In genomic region chr7:113909161-113909825, GRCm38 (mm10) we compare ENCODE assay signal across 9 mouse cellular contexts.
DNase-seq lines count a peak whose midpoint lies in the region; ATAC-seq lines count a peak whose summit lies in the region.
"Had no signal": no experiment of that assay in that cellular context is flagged by ENCODE, and none has a peak within 500 bp of the region (broad histone marks: within the 10 kb centered on the region; RNA-seq: fewer than 3 reads in every experiment).

No protein-coding gene starts in this region.

- H3K9me3 ChIP-seq in hindbrain, embryonic 16.5 days (ENCODE audit: control insufficient read depth, low read length): no peaks in the 10 kb centered on the region
- H3K9me3 ChIP-seq in hindbrain, embryonic 11.5 days (ENCODE audit: control insufficient read depth, low read length): no peaks in the 10 kb centered on the region
- no peaks in the 10 kb centered on the region for H3K9me3 ChIP-seq in limb, embryonic 11.5 days (ENCODE audit: control insufficient read depth, low read length)
- H3K9me3 ChIP-seq: liver, embryonic 13.5 days had no signal

- DNase-seq in hindbrain, embryonic 11.5 days (ENCODE audit: low spot score): no peak
- peak; percentile 24 for DNase-seq in adrenal gland, postnatal 14 days
- peak; percentile 12 to 17 for DNase-seq in heart, postnatal 10 days
- peak; percentile 39 for DNase-seq in limb, embryonic 11.5 days (ENCODE audit: low spot score)
- DNase-seq in gastrocnemius, adult 8-10 months (ENCODE audit: low spot score in 2 of 2): no peak
- DNase-seq: liver, embryonic 13.5 days had no signal

- H3K27ac ChIP-seq in hindbrain, embryonic 16.5 days (ENCODE audit: low read depth, low read length): no peak overlapping the region
- no peak overlapping the region for H3K27ac ChIP-seq in hindbrain, embryonic 11.5 days (ENCODE audit: low read depth, low read length)
- H3K27ac ChIP-seq in limb, embryonic 11.5 days (replicated peaks; ENCODE audit: low read depth, low read length): no peak overlapping the region
- H3K27ac ChIP-seq: liver, embryonic 13.5 days had no signal

- no peak overlapping the region for H3K4me2 ChIP-seq in hindbrain, embryonic 16.5 days (ENCODE audit: low read length)
- H3K4me2 ChIP-seq in hindbrain, embryonic 11.5 days (replicated peaks; ENCODE audit: low read depth, low read length): no peak overlapping the region
- H3K4me2 ChIP-seq in limb, embryonic 11.5 days (ENCODE audit: low read depth, severe bottlenecking): no peak overlapping the region
- H3K4me2 ChIP-seq: liver, embryonic 13.5 days had no signal

- H3K4me1 ChIP-seq in hindbrain, embryonic 16.5 days (ENCODE audit: control insufficient read depth, insufficient read depth, low read depth, low read length): peaks cover 10% of the 10 kb centered on the region; the same call in 1 of the 2 replicates
- no peaks in the 10 kb centered on the region for H3K4me1 ChIP-seq in hindbrain, embryonic 11.5 days (replicated peaks; ENCODE audit: control insufficient read depth, insufficient read depth, low read length)
- H3K4me1 ChIP-seq in limb, embryonic 11.5 days (ENCODE audit: control insufficient read depth, insufficient read depth, low read length): peaks cover 7% of the 10 kb centered on the region; the same call in 1 of the 2 replicates
- H3K4me1 ChIP-seq: liver, embryonic 13.5 days had no signal

- no peaks in the 10 kb centered on the region for H3K36me3 ChIP-seq in hindbrain, embryonic 16.5 days (ENCODE audit: control insufficient read depth, insufficient read depth, low read length)
- no peaks in the 10 kb centered on the region for H3K36me3 ChIP-seq in hindbrain, embryonic 11.5 days (ENCODE audit: control insufficient read depth, insufficient read depth, low read length)
- no peaks in the 10 kb centered on the region for H3K36me3 ChIP-seq in limb, embryonic 11.5 days (ENCODE audit: control insufficient read depth, insufficient read depth, low read length)
- H3K36me3 ChIP-seq: liver, embryonic 13.5 days had no signal

- H3K4me3 ChIP-seq in hindbrain, embryonic 16.5 days (ENCODE audit: low read length): no peak overlapping the region
- no peak overlapping the region for H3K4me3 ChIP-seq in hindbrain, embryonic 11.5 days (ENCODE audit: low read depth, low read length)
- no peak overlapping the region for H3K4me3 ChIP-seq in limb, embryonic 11.5 days (ENCODE audit: low read depth, low read length)
- H3K4me3 ChIP-seq: liver, embryonic 13.5 days had no signal

- H3K9ac ChIP-seq in hindbrain, embryonic 16.5 days (ENCODE audit: low read depth, low read length): no peak overlapping the region
- H3K9ac ChIP-seq in hindbrain, embryonic 11.5 days (ENCODE audit: low read depth, low read length): no peak overlapping the region
- no peak overlapping the region for H3K9ac ChIP-seq in limb, embryonic 11.5 days (ENCODE audit: low read length)
- H3K9ac ChIP-seq: liver, embryonic 13.5 days had no signal

- peak; percentile 40; the same call in 1 of the 2 replicates for ATAC-seq in hindbrain, embryonic 16.5 days
- no peak for ATAC-seq in hindbrain, embryonic 11.5 days (ENCODE audit: low FRiP score)
- no peak for ATAC-seq in limb, embryonic 11.5 days (ENCODE audit: insufficient number of reproducible peaks, low FRiP score, low TSS enrichment, low read depth)
- no peak for ATAC-seq in megakaryocyte progenitor cell, adult 5-6 weeks (replicated peaks; ENCODE audit: poor library complexity)
- ATAC-seq in activated CD4-positive, CD25-positive, alpha-beta regulatory T cell, adult 4 months: no peak

- intact Hi-C loops in heart, postnatal 10 days (cut with DNase I): no loop called here

- WGBS in hindbrain, embryonic 16.5 days: 30% methylated on average over 12 of the region's 12 CpGs
- 39% methylated on average over 12 of the region's 12 CpGs for WGBS in hindbrain, embryonic 11.5 days
- WGBS in limb, embryonic 11.5 days: 16% methylated on average over 12 of the region's 12 CpGs

- H3K27me3 ChIP-seq in hindbrain, embryonic 16.5 days (replicated peaks; ENCODE audit: control insufficient read depth, insufficient read depth, low read length): no peaks in the 10 kb centered on the region
- H3K27me3 ChIP-seq in hindbrain, embryonic 11.5 days (ENCODE audit: control insufficient read depth, insufficient read depth, low read length): no peaks in the 10 kb centered on the region
- no peaks in the 10 kb centered on the region for H3K27me3 ChIP-seq in limb, embryonic 11.5 days (ENCODE audit: control insufficient read depth, insufficient read depth, low read length)
- H3K27me3 ChIP-seq: liver, embryonic 13.5 days had no signal

Comparison
In these comparisons a context has a peak if more than half of its experiments do, and no peak if none do; other contexts are left out.
1. DNase-seq: peak in adrenal gland, postnatal 14 days (single experiment), heart, postnatal 10 days (2 of 2) and limb, embryonic 11.5 days (single experiment); none in hindbrain, embryonic 11.5 days (single experiment) and gastrocnemius, adult 8-10 months (0 of 2).